Mouse (Mus musculus) erythroblast, embryonic 14.5 days (primary cell): ENCODE results near the gene Smim11.

Experiments used
- GATA1 ChIP-seq: IDR thresholded peaks from 2 replicates; pipeline ENCODE4 v1.6.1; 2012; ENCODE audit warnings: low read length, inconsistent platforms, mixed read lengths
- TAL1 ChIP-seq: IDR thresholded peaks from 3 replicates; pipeline ENCODE4 v1.6.1; 2012; ENCODE audit warnings: low read length, inconsistent platforms, mixed read lengths

- TF ChIP-seq TAL1 (no peak), GATA1 (no peak)
These were observed 5.8 kb upstream of the Smim11 start for GRCm38 (mm10) chr16:92295328-92295727.
